Mouse (Mus musculus): ENCODE data around the gene Clnk. TPM values are rescaled to one million over a fixed set of nuclear protein-coding genes. Genes with fewer than 3 reads are reported as not detected.

The Clnk gene
- polyA plus RNA-seq, 1 experiment from 2014 or later: 0.16 TPM

GRCm38 (mm10) chr5:38864624-38865023, 12.0 kb downstream of the Clnk start:
- DNase-seq: no peak
- no peak for ATAC-seq (ENCODE audit: low FRiP score, low TSS enrichment)
- Histone ChIP-seq H3K27ac (replicated peaks; ENCODE audit: low read depth, low read length) (no peak overlapping the region), H3K27me3 (ENCODE audit: control insufficient read depth, insufficient read depth, low read length) (no peaks in the 10 kb centered on the region), H3K4me2 (ENCODE audit: low read length) (no peak overlapping the region), H3K4me1 (ENCODE audit: control insufficient read depth, insufficient read depth, low read length) (peaks cover 4% of the 10 kb centered on the region; the same call in 1 of the 2 replicates), H3K9ac (replicated peaks; ENCODE audit: low read length) (no peak overlapping the region), H3K9me3 (ENCODE audit: control insufficient read depth, low read length) (no peaks in the 10 kb centered on the region), H3K4me3 (replicated peaks; ENCODE audit: low read depth, low read length) (no peak overlapping the region), H3K36me3 (ENCODE audit: control insufficient read depth, insufficient read depth, low read length) (no peaks in the 10 kb centered on the region)
- WGBS: 95% methylated on average over 6 of the region's 6 CpGs

DNA sequence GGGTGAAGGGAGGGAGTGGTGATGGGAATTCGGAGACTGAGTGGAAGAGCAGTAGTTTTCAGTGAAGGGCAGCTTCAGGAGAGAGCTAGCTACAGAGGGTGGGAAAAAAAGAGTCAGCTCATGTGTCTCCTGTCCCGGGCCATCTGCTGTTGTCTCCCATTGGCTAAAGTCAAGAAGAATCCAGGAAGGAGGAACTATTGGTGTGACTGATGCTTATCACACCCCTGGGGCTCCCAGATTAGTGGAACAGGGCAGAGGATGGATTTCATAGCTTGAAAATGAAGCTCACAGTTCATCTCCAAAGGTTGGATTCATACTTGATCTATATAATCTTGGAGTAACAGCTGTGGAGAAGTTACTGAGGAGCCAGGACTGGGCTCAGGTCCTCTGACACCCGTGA, 13.6 kb downstream of the Clnk start:
- Histone ChIP-seq H3K4me1 (ENCODE audit: control insufficient read depth, insufficient read depth, low read length) (peaks cover 4% of the 10 kb centered on the region; the same call in 1 of the 2 replicates), H3K9ac (replicated peaks; ENCODE audit: low read length) (no peak overlapping the region), H3K9me3 (ENCODE audit: control insufficient read depth, low read length) (no peaks in the 10 kb centered on the region), H3K4me3 (replicated peaks; ENCODE audit: low read depth, low read length) (no peak overlapping the region), H3K4me2 (ENCODE audit: low read length) (no peak overlapping the region), H3K36me3 (ENCODE audit: control insufficient read depth, insufficient read depth, low read length) (no peaks in the 10 kb centered on the region), H3K27ac (replicated peaks; ENCODE audit: low read depth, low read length) (no peak overlapping the region), H3K27me3 (ENCODE audit: control insufficient read depth, insufficient read depth, low read length) (no peaks in the 10 kb centered on the region)
- ATAC-seq (ENCODE audit: low FRiP score, low TSS enrichment) (no peak), DNase-seq (no peak)
- WGBS: 75% methylated on average over 3 of the region's 3 CpGs

GRCm38 (mm10) chr5:38862288-38862985, 14.2 kb downstream of the Clnk start:
- H3K36me3 ChIP-seq (ENCODE audit: control insufficient read depth, insufficient read depth, low read length): no peaks in the 10 kb centered on the region
- no peak overlapping the region for H3K9ac ChIP-seq (replicated peaks; ENCODE audit: low read length)
- H3K27me3 ChIP-seq (ENCODE audit: control insufficient read depth, insufficient read depth, low read length): no peaks in the 10 kb centered on the region
- DNase-seq: no peak
- no peak overlapping the region for H3K4me2 ChIP-seq (ENCODE audit: low read length)
- ATAC-seq (ENCODE audit: low FRiP score, low TSS enrichment): 0 out of 2 replicates have a peak, but pooled peaks have one; percentile 34
- no peak overlapping the region for H3K27ac ChIP-seq (replicated peaks; ENCODE audit: low read depth, low read length)
- H3K9me3 ChIP-seq (ENCODE audit: control insufficient read depth, low read length): no peaks in the 10 kb centered on the region
- H3K4me1 ChIP-seq (ENCODE audit: control insufficient read depth, insufficient read depth, low read length): peaks cover 4% of the 10 kb centered on the region; the same call in 1 of the 2 replicates
- 68% methylated on average over 13 of the region's 13 CpGs for WGBS
- no peak overlapping the region for H3K4me3 ChIP-seq (replicated peaks; ENCODE audit: low read depth, low read length)

GRCm38 (mm10) chr5:38858015-38858721, 18.4 kb downstream of the Clnk start:
- Histone ChIP-seq H3K4me2 (ENCODE audit: low read length) (no peak overlapping the region), H3K9me3 (ENCODE audit: control insufficient read depth, low read length) (no peaks in the 10 kb centered on the region), H3K4me1 (ENCODE audit: control insufficient read depth, insufficient read depth, low read length) (peaks cover 4% of the 10 kb centered on the region; the same call in 1 of the 2 replicates), H3K9ac (replicated peaks; ENCODE audit: low read length) (no peak overlapping the region), H3K36me3 (ENCODE audit: control insufficient read depth, insufficient read depth, low read length) (no peaks in the 10 kb centered on the region), H3K4me3 (replicated peaks; ENCODE audit: low read depth, low read length) (no peak overlapping the region), H3K27me3 (ENCODE audit: control insufficient read depth, insufficient read depth, low read length) (no peaks in the 10 kb centered on the region), H3K27ac (replicated peaks; ENCODE audit: low read depth, low read length) (no peak overlapping the region)
- DNase-seq (no peak), ATAC-seq (ENCODE audit: low FRiP score, low TSS enrichment) (no peak)
- WGBS: 57% methylated on average over 4 of the region's 4 CpGs

DNA sequence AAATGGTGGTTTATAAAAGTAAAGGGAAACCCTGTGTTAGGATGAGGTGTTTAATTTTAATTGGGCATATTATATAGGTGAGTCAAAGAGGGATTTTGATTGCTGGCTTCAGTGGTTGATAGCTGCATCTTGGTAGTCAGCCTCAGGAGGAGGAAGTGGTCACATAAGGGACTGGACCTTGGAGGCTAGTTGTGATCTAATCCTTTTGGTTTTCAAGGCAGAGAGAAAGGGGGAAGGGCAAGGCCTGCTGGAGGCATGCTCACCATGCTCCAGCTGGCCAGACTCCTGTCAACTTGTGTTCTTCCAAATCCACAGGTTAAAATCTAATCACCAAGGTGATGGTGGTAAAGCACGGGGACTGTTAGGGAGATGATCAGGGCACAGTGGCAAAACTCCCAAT, 19.0 kb downstream of the Clnk start:
- Histone ChIP-seq H3K9me3 (ENCODE audit: control insufficient read depth, low read length) (peaks cover 3% of the 10 kb centered on the region; the same call in 1 of the 2 replicates), H3K36me3 (ENCODE audit: control insufficient read depth, insufficient read depth, low read length) (no peaks in the 10 kb centered on the region), H3K4me1 (ENCODE audit: control insufficient read depth, insufficient read depth, low read length) (peaks cover 4% of the 10 kb centered on the region; the same call in 1 of the 2 replicates), H3K27ac (replicated peaks; ENCODE audit: low read depth, low read length) (no peak overlapping the region), H3K4me2 (ENCODE audit: low read length) (no peak overlapping the region), H3K9ac (replicated peaks; ENCODE audit: low read length) (no peak overlapping the region), H3K27me3 (ENCODE audit: control insufficient read depth, insufficient read depth, low read length) (no peaks in the 10 kb centered on the region), H3K4me3 (replicated peaks; ENCODE audit: low read depth, low read length) (no peak overlapping the region)
- DNase-seq: no peak
- 68% methylated on average over 1 of the region's 1 CpGs for WGBS
- ATAC-seq (ENCODE audit: low FRiP score, low TSS enrichment): no peak

- H3K4me1 ChIP-seq (ENCODE audit: control insufficient read depth, insufficient read depth, low read length): no peaks in the 10 kb centered on the region
- no peak overlapping the region for H3K9ac ChIP-seq (replicated peaks; ENCODE audit: low read length)
- no peak overlapping the region for H3K4me3 ChIP-seq (replicated peaks; ENCODE audit: low read depth, low read length)
- H3K36me3 ChIP-seq (ENCODE audit: control insufficient read depth, insufficient read depth, low read length): no peaks in the 10 kb centered on the region
- DNase-seq (no peak), ATAC-seq (ENCODE audit: low FRiP score, low TSS enrichment) (no peak)
- no peak overlapping the region for H3K27ac ChIP-seq (replicated peaks; ENCODE audit: low read depth, low read length)
- 94% methylated on average over 1 of the region's 1 CpGs for WGBS
- H3K9me3 ChIP-seq (ENCODE audit: control insufficient read depth, low read length): peaks cover 6% of the 10 kb centered on the region; the same call in 1 of the 2 replicates
- H3K4me2 ChIP-seq (ENCODE audit: low read length): no peak overlapping the region
- H3K27me3 ChIP-seq (ENCODE audit: control insufficient read depth, insufficient read depth, low read length): no peaks in the 10 kb centered on the region
Measured at GRCm38 (mm10) chr5:38850171-38850570, 26.4 kb downstream of the Clnk start.

- no peaks in the 10 kb centered on the region for H3K27me3 ChIP-seq (ENCODE audit: control insufficient read depth, insufficient read depth, low read length)
- H3K27ac ChIP-seq (replicated peaks; ENCODE audit: low read depth, low read length): no peak overlapping the region
- no peaks in the 10 kb centered on the region for H3K9me3 ChIP-seq (ENCODE audit: control insufficient read depth, low read length)
- no peaks in the 10 kb centered on the region for H3K36me3 ChIP-seq (ENCODE audit: control insufficient read depth, insufficient read depth, low read length)
- no peaks in the 10 kb centered on the region for H3K4me1 ChIP-seq (ENCODE audit: control insufficient read depth, insufficient read depth, low read length)
- no peak for ATAC-seq (ENCODE audit: low FRiP score, low TSS enrichment)
- no peak overlapping the region for H3K4me2 ChIP-seq (ENCODE audit: low read length)
- no peak overlapping the region for H3K4me3 ChIP-seq (replicated peaks; ENCODE audit: low read depth, low read length)
- DNase-seq: no peak
- 64% methylated on average over 3 of the region's 3 CpGs for WGBS
- H3K9ac ChIP-seq (replicated peaks; ENCODE audit: low read length): no peak overlapping the region
Measured at GRCm38 (mm10) chr5:38845529-38845928, 31.1 kb downstream of the Clnk start.

GRCm38 (mm10) chr5:38844312-38844711, 32.3 kb downstream of the Clnk start:
- H3K9ac ChIP-seq (replicated peaks; ENCODE audit: low read length): no peak overlapping the region
- H3K27ac ChIP-seq (replicated peaks; ENCODE audit: low read depth, low read length): no peak overlapping the region
- no peaks in the 10 kb centered on the region for H3K4me1 ChIP-seq (ENCODE audit: control insufficient read depth, insufficient read depth, low read length)
- no peak for ATAC-seq (ENCODE audit: low FRiP score, low TSS enrichment)
- H3K4me2 ChIP-seq (ENCODE audit: low read length): no peak overlapping the region
- DNase-seq: no peak
- H3K4me3 ChIP-seq (replicated peaks; ENCODE audit: low read depth, low read length): no peak overlapping the region
- no peaks in the 10 kb centered on the region for H3K9me3 ChIP-seq (ENCODE audit: control insufficient read depth, low read length)
- 96% methylated on average over 2 of the region's 2 CpGs for WGBS
- no peaks in the 10 kb centered on the region for H3K36me3 ChIP-seq (ENCODE audit: control insufficient read depth, insufficient read depth, low read length)
- H3K27me3 ChIP-seq (ENCODE audit: control insufficient read depth, insufficient read depth, low read length): no peaks in the 10 kb centered on the region

DNA sequence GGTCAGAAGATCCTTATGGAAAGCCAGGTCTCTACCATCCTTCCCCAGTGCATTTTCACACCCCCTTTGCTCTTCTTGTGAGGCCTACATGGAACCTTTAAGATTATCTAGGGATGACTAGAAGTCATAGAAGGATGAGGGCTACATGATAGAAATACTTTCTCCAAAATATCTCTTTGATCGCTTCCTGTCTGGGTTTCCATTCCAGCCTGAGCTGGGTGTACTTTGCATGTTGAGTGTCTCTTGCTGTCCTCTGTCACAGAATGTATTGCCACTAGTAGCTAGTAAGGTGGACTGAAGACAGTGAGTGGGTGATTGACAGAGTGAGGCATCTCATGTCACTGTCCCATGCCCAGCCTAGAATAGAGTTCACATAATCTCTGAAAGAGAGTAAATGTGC, 36.6 kb downstream of the Clnk start:
- Histone ChIP-seq H3K36me3 (ENCODE audit: control insufficient read depth, insufficient read depth, low read length) (no peaks in the 10 kb centered on the region), H3K9ac (replicated peaks; ENCODE audit: low read length) (no peak overlapping the region), H3K4me2 (ENCODE audit: low read length) (no peak overlapping the region), H3K9me3 (ENCODE audit: control insufficient read depth, low read length) (peaks cover 4% of the 10 kb centered on the region; the same call in 1 of the 2 replicates), H3K4me3 (replicated peaks; ENCODE audit: low read depth, low read length) (no peak overlapping the region), H3K27me3 (ENCODE audit: control insufficient read depth, insufficient read depth, low read length) (no peaks in the 10 kb centered on the region), H3K27ac (replicated peaks; ENCODE audit: low read depth, low read length) (no peak overlapping the region), H3K4me1 (ENCODE audit: control insufficient read depth, insufficient read depth, low read length) (no peaks in the 10 kb centered on the region)
- no peak for DNase-seq
- WGBS: 100% methylated on average over 1 of the region's 1 CpGs
- ATAC-seq (ENCODE audit: low FRiP score, low TSS enrichment): no peak

All from midbrain, embryonic 14.5 days (tissue).